ENCODE assay signal across 8 mouse cellular contexts in genomic region chr2:127006634-127007370, GRCm38 (mm10). TPM values are rescaled to one million over a fixed set of nuclear protein-coding genes. Genes with fewer than 3 reads are reported as not detected.
A peak's percentile ranks its signal among the peaks of the same experiment; 100 is the strongest.
DNase-seq lines count a peak whose midpoint lies in the region; ATAC-seq and TF ChIP-seq lines count a peak whose summit lies in the region.

No protein-coding gene starts in this region.

- no peaks in the 10 kb centered on the region for H3K9me3 ChIP-seq in heart, embryonic 11.5 days (replicated peaks; ENCODE audit: control insufficient read depth, low read length)
- no peaks in the 10 kb centered on the region for H3K9me3 ChIP-seq in kidney, embryonic 15.5 days (replicated peaks)

- H3K4me2 ChIP-seq in heart, embryonic 11.5 days, result peak overlapping the region; percentile 42
- H3K4me2 ChIP-seq in kidney, embryonic 15.5 days, result peak overlapping the region; percentile 49

- POLR2A ChIA-PET in Patski (lab: Charles Lee), result no interaction called here

- peak; percentile 82 for TF ChIP-seq CTCF in Patski (IDR thresholded peaks at IDR 0.05)
- TF ChIP-seq CTCF in cortical plate, adult 2 months (IDR thresholded peaks at IDR 0.05; ENCODE audit: extremely low read depth, insufficient read depth, low read length), result peak; percentile 49
- peak; percentile 68 for TF ChIP-seq CTCF in lung, adult 2 months (IDR thresholded peaks at IDR 0.05; ENCODE audit: insufficient read depth, low read length)

- H3K4me1 ChIP-seq in cortical plate, adult 2 months (ENCODE audit: control insufficient read depth, insufficient read depth, low read length), result peaks cover 2% of the 10 kb centered on the region; the same call in 1 of the 2 replicates
- H3K4me1 ChIP-seq in heart, embryonic 11.5 days (ENCODE audit: control insufficient read depth, insufficient read depth, low read length), result peaks cover 10% of the 10 kb centered on the region
- peaks cover 17% of the 10 kb centered on the region for H3K4me1 ChIP-seq in kidney, embryonic 15.5 days
- H3K4me1 ChIP-seq in lung, adult 2 months (ENCODE audit: control insufficient read depth, insufficient read depth, low read length), result peaks cover 4% of the 10 kb centered on the region

- CTCF ChIA-PET in Patski (lab: Charles Lee), result interaction anchor here (0.8 to 3.0 kb wide), 8 partner anchors 10 to 349 kb away, joined by 3 to 12 read pairs (median 4); no protein-coding TSS in a partner anchor

- H3K9ac ChIP-seq in heart, embryonic 11.5 days (ENCODE audit: low read depth, low read length), result 0 out of 2 replicates have a peak overlapping the region, but pooled peaks have one; percentile 2
- H3K9ac ChIP-seq in kidney, embryonic 15.5 days, result no peak overlapping the region

- 41% methylated on average over 12 of the region's 12 CpGs for WGBS in heart, embryonic 11.5 days (ENCODE audit: insufficient replicate concordance)
- 45% methylated on average over 12 of the region's 12 CpGs for WGBS in kidney, embryonic 15.5 days
- WGBS in lung, adult 2 months, result 29% methylated on average over 12 of the region's 12 CpGs

- no peaks in the 10 kb centered on the region for H3K27me3 ChIP-seq in Patski
- no peaks in the 10 kb centered on the region for H3K27me3 ChIP-seq in heart, embryonic 11.5 days (ENCODE audit: control insufficient read depth, insufficient read depth, low read length)
- no peaks in the 10 kb centered on the region for H3K27me3 ChIP-seq in kidney, embryonic 15.5 days

- in situ Hi-C loops in Patski (cut with MboI; ENCODE audit: low pct_unique_long_range_greater_than_20kb), result loop anchor here (10.0 to 25.0 kb wide), 2 partner anchors 170 to 412 kb away; no protein-coding TSS in a partner anchor

- no peak overlapping the region for H3K27ac ChIP-seq in cortical plate, adult 2 months (ENCODE audit: insufficient read depth, low read length)
- no peak overlapping the region for H3K27ac ChIP-seq in heart, embryonic 11.5 days (ENCODE audit: low read depth, low read length)
- no peak overlapping the region; the same call in 1 of the 2 replicates for H3K27ac ChIP-seq in kidney, embryonic 15.5 days

- no peak for ATAC-seq in Patski
- ATAC-seq in heart, embryonic 11.5 days (replicated peaks; ENCODE audit: insufficient number of reproducible peaks, low FRiP score, low TSS enrichment), result no peak
- ATAC-seq in kidney, embryonic 15.5 days (replicated peaks; ENCODE audit: low FRiP score), result 0 out of 2 replicates have a peak, but pooled peaks have one; percentile 13
- ATAC-seq in neutrophil, adult 5-6 weeks (ENCODE audit: extremely low read depth, insufficient number of reproducible peaks, low FRiP score, poor library complexity, severe bottlenecking), result peak; percentile 50; the same call in 1 of the 2 replicates
- ATAC-seq in frontal cortex, adult (ENCODE audit: low TSS enrichment), result no peak

- TF ChIP-seq POLR2A in cortical plate, adult 2 months (IDR thresholded peaks at IDR 0.05; ENCODE audit: extremely low read depth, insufficient read depth, low read length), result no peak
- TF ChIP-seq POLR2A in lung, adult 2 months (IDR thresholded peaks at IDR 0.05; ENCODE audit: borderline replicate concordance, extremely low read depth, low read depth, low read length), result no peak

- H3K4me3 ChIP-seq in cortical plate, adult 2 months (ENCODE audit: insufficient read depth, low read length), result peak overlapping the region; percentile 24; the same call in 1 of the 2 replicates
- H3K4me3 ChIP-seq in heart, embryonic 11.5 days (ENCODE audit: low read depth, low read length), result peak overlapping the region; percentile 18; the same call in 1 of the 2 replicates
- peak overlapping the region; percentile 29 for H3K4me3 ChIP-seq in kidney, embryonic 15.5 days (replicated peaks)
- peak overlapping the region; percentile 78 for H3K4me3 ChIP-seq in lung, adult 2 months (replicated peaks; ENCODE audit: extremely low read depth, low read depth, low read length)

- H3K36me3 ChIP-seq in heart, embryonic 11.5 days (ENCODE audit: control insufficient read depth, insufficient read depth, low read length), result peaks cover 5% of the 10 kb centered on the region; the same call in 1 of the 2 replicates
- peaks cover 9% of the 10 kb centered on the region for H3K36me3 ChIP-seq in kidney, embryonic 15.5 days

- DNase-seq in CD4-positive, CD25-positive, alpha-beta regulatory T cell, adult 2 months (ENCODE audit: low read depth, low spot score), result peak; percentile 75
- no peak for DNase-seq in Patski (ENCODE audit: low read depth, low spot score)
- DNase-seq in lung, adult 2 months, result peak; percentile 46

RNA-seq across cellular contexts. Expression of gene Ap4e1, which starts 1.7 kb away (rescaled TPM):
- polyA plus RNA-seq in Patski (2021), result 9.9 TPM
- polyA plus RNA-seq in cortical plate, adult 2 months (2012; rRNA removed), result 7.4 and 8.3 TPM in 2 replicates
- polyA plus RNA-seq in heart, embryonic 11.5 days (2014; fragmentation: Nextera tagmentation; extraction: Ambion mirVana), result 7.9 and 9.3 TPM in 2 replicates
- 11.7 and 12.1 TPM in 2 replicates for polyA plus RNA-seq in kidney, embryonic 15.5 days (2015; fragmentation: Nextera tagmentation; extraction: Ambion mirVana)
- polyA plus RNA-seq in lung, adult 2 months (2012; rRNA removed), result 2.8 and 3.8 TPM in 2 replicates
- total RNA-seq in neutrophil, adult 5-6 weeks (2017), result 29.6 and 36.9 TPM in 2 replicates

Comparison
In these comparisons a context has a peak if more than half of its experiments do, and no peak if none do; other contexts are left out.
1. ATAC-seq: peak in kidney, embryonic 15.5 days (single experiment) and neutrophil, adult 5-6 weeks (single experiment); none in Patski (single experiment), heart, embryonic 11.5 days (single experiment) and frontal cortex, adult (single experiment).
2. H3K4me3 ChIP-seq: peak in every context shown above with its lines; median percentile 78 in lung, adult 2 months; 29 in kidney, embryonic 15.5 days; 24 in cortical plate, adult 2 months; 18 in heart, embryonic 11.5 days.
3. Peak in every context shown above with its lines, with median percentiles within 50 percentile points of each other: CTCF ChIP-seq.